Mouse (Mus musculus) layer of hippocampus, adult 11-12 months (tissue): ENCODE measurements around the gene Ddias.

Experiments used
- DNase-seq: peaks from one replicate; pipeline ENCODE4 v3.0.0; 2022; ENCODE audit warnings: low spot score

The Ddias gene

DNA sequence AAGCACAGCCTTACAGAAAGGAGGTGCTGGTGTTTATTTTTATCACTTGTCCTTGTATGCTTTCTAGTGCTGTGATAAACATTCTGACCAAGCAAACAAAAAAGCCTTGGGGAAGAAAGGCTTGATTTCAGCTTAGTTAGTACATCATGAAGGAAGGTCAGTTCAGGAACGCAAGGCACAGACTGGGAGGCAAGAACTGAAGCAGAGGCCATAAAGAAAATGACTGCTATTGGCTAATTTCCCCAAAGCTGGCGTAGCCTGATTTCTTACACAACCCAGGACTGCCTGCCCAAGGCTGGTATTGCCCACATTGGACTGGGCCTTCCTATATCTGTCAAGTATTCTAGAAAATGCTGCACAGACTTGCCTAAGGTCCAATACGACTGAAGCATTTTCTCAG, 25.8 kb downstream of the Ddias start:
- DNase-seq = no peak

GRCm38 (mm10) chr7:92842254-92842653, 31.8 kb downstream of the Ddias start:
- DNase-seq = no peak

DNA sequence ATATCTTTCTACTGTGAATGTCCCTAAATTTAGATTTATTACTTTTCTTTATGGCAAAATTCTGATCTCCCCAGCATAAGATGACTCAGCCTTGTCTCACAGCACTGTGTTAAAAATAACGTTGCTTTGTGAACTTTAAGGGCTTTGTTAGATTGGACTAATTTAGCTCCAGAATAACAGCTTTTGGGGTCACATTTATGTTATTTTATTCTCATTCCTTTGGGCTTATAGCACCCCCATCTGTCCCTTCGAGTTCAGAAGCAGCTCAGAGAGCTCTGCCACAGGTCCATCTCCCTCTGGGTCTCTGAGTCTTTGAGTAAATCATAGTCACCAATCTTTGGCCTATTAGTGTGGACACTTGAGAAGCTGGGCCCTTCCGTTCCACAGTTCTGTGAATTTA, 36.1 kb downstream of the Ddias start:
- no peak for DNase-seq

DNA sequence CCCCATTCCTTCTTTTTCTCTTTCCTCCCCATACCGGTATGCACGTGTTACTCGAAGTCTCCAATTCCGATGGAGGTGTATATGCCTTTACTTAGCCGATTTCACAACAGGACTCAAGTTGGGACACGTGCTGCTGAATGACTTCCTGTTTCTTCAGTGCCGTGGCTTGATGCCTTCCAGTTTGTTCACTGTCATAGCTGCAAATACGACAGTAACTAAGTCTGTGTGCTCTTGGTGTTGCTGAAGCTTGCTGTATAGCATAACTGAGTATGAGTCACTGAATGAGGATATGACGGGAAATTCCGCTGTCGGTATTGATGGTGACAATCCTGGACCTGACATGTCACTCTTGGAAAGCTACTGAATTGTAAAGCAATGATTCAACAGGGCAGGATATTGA, 36.8 kb downstream of the Ddias start:
- DNase-seq = no peak

DNA sequence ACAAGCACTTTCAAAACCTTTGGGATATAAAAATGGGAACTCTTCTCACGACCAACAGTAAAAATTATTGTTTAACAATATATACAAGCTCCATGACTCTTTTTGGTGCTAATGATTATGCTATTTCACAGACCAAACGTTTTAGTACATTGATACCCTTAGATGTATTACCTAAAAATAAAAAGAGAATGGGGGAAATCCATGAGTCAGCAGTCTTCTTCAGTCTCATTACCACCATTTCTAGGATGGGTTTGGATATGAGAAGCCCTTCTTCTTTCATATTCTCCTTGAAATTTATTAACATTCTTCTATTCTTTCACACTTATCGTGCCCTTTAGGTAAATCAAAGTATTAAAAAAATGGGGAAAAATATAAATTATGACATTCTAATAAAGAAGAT, 37.6 kb downstream of the Ddias start:
- DNase-seq = no peak

DNA sequence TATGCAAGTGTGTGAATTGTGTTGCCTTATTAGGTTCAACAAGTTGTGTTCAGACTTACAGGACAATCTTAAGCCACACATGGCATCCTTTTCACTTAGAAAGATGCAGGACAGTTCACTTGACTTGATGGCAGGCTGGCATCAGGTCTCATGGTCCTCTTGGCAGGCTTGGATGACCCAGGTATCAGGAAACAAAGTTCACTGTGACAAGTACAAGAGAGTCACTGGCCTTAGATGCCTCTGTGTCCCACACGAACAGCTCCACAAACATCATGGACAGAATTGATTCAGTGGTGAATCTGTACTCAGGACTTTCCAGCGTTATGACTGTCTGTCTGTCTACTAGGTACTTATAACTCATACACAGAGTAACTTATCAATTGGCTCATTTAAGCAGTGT, 39.7 kb downstream of the Ddias start:
- no peak for DNase-seq

- DNase-seq = no peak
Measured at GRCm38 (mm10) chr7:92832395-92832794, 41.7 kb downstream of the Ddias start.

DNA sequence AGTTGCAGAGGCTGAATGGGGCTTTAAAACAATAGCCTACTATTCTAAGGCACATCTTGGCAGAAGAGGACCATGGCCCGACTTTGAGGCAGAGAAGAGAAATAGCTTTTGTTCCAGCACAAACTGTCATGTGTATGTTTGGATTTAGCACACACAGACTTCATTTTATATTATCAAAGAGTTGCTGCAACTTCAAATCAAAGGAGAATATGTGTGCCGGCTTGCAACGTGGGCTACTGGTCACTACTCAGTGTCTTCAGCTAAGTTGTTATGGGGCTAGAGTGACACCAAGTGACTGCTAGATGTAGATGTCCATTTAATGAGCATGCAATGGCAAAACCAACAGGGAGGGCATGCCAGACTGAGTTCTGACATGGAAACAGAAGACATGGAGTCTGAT, 46.1 kb downstream of the Ddias start:
- peak; percentile 52 for DNase-seq

DNA sequence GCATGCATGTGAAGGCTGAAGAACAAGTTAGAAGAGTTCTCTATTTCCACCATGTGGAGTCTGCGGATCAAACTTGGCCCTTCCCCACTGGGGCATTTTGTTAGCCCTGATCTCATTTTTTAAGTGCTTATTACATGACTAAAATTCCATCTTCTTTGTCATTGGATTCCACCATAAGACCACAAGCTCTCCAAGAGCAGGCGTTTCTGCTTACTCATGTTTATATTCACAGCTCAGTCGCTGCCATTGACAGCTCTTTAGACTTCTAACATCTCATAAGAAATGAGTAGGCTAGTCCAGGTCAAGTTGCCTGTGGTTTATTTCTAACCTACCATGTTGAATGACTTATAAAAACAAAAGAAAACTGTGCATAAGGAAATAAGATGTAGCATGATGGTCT, 47.8 kb downstream of the Ddias start:
- no peak for DNase-seq

DNA sequence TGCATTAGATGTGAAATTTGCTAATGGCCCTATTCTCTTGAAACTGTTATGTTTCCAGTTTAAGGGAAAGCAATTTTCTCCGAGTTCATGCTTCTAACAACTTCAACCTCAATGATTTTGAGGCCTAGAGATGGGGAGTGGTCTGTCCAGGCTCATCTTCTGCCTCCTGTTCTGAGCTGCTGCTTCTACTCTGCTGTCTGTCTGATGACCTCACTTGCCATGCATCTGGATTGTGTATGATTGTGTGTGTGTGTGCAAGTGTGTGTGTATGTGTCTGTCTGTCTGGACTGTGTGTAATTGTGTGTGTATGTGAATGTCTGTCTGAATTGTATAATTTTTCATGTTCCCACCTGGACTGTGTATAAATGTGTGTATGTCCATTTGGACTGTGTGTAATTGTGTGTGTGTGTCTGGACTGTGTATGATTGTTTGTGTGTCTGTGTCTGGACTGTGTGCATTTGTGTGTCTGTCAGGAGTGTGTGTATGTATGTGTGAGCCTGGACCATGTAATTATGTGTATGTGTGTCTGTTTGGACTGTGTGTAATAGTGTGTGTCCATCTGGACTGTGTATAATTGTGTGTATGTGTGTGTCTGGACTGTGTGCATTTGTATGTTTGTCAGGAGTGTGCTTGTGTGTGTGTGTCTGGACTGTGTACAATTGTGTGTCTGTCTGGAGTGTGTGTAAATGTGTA, 51.5 kb downstream of the Ddias start:
- DNase-seq = no peak

DNA sequence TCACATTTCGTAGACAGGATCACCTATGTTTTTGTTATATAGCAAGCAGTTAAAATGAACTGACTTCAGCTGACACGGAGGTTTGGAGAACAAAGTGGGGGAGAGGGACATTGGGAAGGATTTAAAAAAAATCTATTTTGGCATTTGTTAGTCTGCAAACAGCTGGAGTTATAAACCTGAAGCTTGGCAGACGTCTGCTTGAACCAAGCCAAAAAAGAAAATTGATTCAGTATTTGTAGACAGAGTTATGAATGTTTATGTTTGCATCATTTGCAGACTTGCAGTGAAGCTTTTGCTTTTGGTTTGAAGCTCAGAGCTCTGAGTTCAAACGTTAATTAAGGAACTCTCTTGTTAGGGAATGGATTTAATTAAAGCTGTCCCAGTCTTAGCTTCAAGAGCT, 52.2 kb downstream of the Ddias start:
- DNase-seq = no peak

- DNase-seq = no peak
Measured at GRCm38 (mm10) chr7:92820941-92821465, 53.0 kb downstream of the Ddias start.

GRCm38 (mm10) chr7:92820410-92820809, 53.6 kb downstream of the Ddias start:
- DNase-seq = no peak

- no peak for DNase-seq
Measured at GRCm38 (mm10) chr7:92819656-92820055, 54.4 kb downstream of the Ddias start.

GRCm38 (mm10) chr7:92817886-92818285, 56.2 kb downstream of the Ddias start:
- no peak for DNase-seq

- no peak for DNase-seq
Measured at GRCm38 (mm10) chr7:92817242-92817641, 56.8 kb downstream of the Ddias start.

DNA sequence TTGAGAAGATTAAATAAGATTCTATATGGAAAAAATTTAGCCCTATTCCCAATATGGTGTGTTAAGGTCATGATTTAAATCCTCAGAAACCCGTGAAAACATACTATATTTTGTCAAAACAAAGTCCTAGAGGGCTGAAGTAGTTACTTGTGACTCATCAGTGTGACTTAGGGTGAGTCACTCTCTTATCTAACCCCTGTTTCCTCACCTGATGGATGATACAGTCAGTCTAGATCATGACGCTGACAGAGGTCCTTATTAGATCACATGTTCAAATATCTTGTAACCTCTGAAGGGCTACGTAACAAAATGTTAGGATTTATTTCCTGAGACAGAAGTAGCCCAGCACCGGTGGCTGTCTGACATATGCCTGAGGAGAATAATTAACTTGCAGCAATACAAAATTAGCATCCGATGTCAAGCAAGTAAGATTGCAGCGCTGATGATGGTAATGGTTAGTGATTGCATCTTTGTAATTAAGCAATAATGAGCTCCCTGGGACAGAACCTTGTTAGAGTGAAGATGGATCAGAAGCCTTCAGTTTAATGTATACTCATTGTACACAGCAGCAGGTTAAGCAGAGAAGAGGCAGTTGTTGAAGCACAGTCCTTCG, 62.3 kb downstream of the Ddias start:
- no peak for DNase-seq
